In genomic region chr15:67042131-67042530, GRCm38 (mm10) we compare ENCODE assay signal across 10 mouse cellular contexts.
DNase-seq lines count a peak whose midpoint lies in the region; ATAC-seq and TF ChIP-seq lines count a peak whose summit lies in the region.
"Had no signal": no experiment of that assay in that cellular context is flagged by ENCODE, and none has a peak within 500 bp of the region (broad histone marks: within the 10 kb centered on the region; RNA-seq: fewer than 3 reads in every experiment).

No protein-coding gene starts in this region.

- peak; percentile 62 for TF ChIP-seq CTCF in heart, adult 2 months (IDR thresholded peaks at IDR 0.05)
- TF ChIP-seq CTCF in midbrain, postnatal 0 days (IDR thresholded peaks at IDR 0.05): peak; percentile 19; the same call in 1 of the 2 replicates

- no peak overlapping the region for H3K4me2 ChIP-seq in midbrain, postnatal 0 days (ENCODE audit: low read depth, low read length, poor library complexity, severe bottlenecking)
- no peak overlapping the region for H3K4me2 ChIP-seq in midbrain, embryonic 14.5 days (ENCODE audit: low read length)

- intact Hi-C loops in heart, adult 2 months (cut with DNase I): loop anchor here (5.0 kb wide), 1 partner anchor 45 kb away; no protein-coding TSS in a partner anchor

- no peak overlapping the region for H3K9ac ChIP-seq in heart, adult 2 months (ENCODE audit: low read depth, low read length)
- no peak overlapping the region for H3K9ac ChIP-seq in midbrain, postnatal 0 days (replicated peaks; ENCODE audit: low read length, poor library complexity, severe bottlenecking)
- H3K9ac ChIP-seq in midbrain, embryonic 14.5 days (replicated peaks; ENCODE audit: low read length): no peak overlapping the region

- TF ChIP-seq EP300 in heart, adult 2 months (IDR thresholded peaks at IDR 0.05; ENCODE audit: insufficient read depth, low read depth, low read length): no peak

- no peaks in the 10 kb centered on the region for H3K36me3 ChIP-seq in heart, adult 2 months (ENCODE audit: control insufficient read depth, insufficient read depth, low read length)
- H3K36me3 ChIP-seq in midbrain, postnatal 0 days (ENCODE audit: insufficient read depth, low read length): no peaks in the 10 kb centered on the region
- H3K36me3 ChIP-seq in midbrain, embryonic 14.5 days (ENCODE audit: control insufficient read depth, insufficient read depth, low read length): no peaks in the 10 kb centered on the region

- no peak for TF ChIP-seq POLR2A in heart, adult 2 months (IDR thresholded peaks at IDR 0.05; ENCODE audit: insufficient read depth, low read depth, low read length)

- H3K4me3 ChIP-seq in heart, adult 2 months: no peak overlapping the region
- no peak overlapping the region for H3K4me3 ChIP-seq in midbrain, postnatal 0 days (ENCODE audit: low read depth, low read length)
- H3K4me3 ChIP-seq in midbrain, embryonic 14.5 days (replicated peaks; ENCODE audit: low read depth, low read length): no peak overlapping the region

- H3K27me3 ChIP-seq in heart, adult 2 months (ENCODE audit: control insufficient read depth, insufficient read depth, low read length): no peaks in the 10 kb centered on the region
- no peaks in the 10 kb centered on the region for H3K27me3 ChIP-seq in midbrain, postnatal 0 days (ENCODE audit: insufficient read depth, low read length)
- no peaks in the 10 kb centered on the region for H3K27me3 ChIP-seq in midbrain, embryonic 14.5 days (ENCODE audit: control insufficient read depth, insufficient read depth, low read length)
- H3K27me3 ChIP-seq: megakaryocyte, embryonic 14.5 days had no signal

- H3K27ac ChIP-seq in heart, adult 2 months: no peak overlapping the region
- no peak overlapping the region for H3K27ac ChIP-seq in midbrain, postnatal 0 days (ENCODE audit: low read depth, low read length)
- no peak overlapping the region for H3K27ac ChIP-seq in midbrain, embryonic 14.5 days (replicated peaks; ENCODE audit: low read depth, low read length)

- no peak for DNase-seq in heart, adult 2 months
- DNase-seq in heart, adult 9 months (ENCODE audit: low spot score in 2 of 2): no peak
- DNase-seq in midbrain, postnatal 0 days (ENCODE audit: low spot score): no peak
- no peak for DNase-seq in midbrain, embryonic 14.5 days
- DNase-seq in induced T-regulatory cell, adult 2 months (ENCODE audit: low read depth): peak; percentile 70
- DNase-seq in thymus, postnatal 25 days: peak; percentile 57
- no peak for DNase-seq in layer of hippocampus, adult 18-20 months (ENCODE audit: low spot score in 2 of 2)
- no peak for DNase-seq in left cerebral cortex, adult 18-20 months (ENCODE audit: low spot score in 2 of 2)
- DNase-seq: layer of hippocampus, adult 9-11 months had no signal

- H3K9me3 ChIP-seq in midbrain, postnatal 0 days (ENCODE audit: low read length): no peaks in the 10 kb centered on the region
- no peaks in the 10 kb centered on the region for H3K9me3 ChIP-seq in midbrain, embryonic 14.5 days (ENCODE audit: control insufficient read depth, low read length)
- H3K9me3 ChIP-seq: megakaryocyte, embryonic 14.5 days had no signal

- 97% methylated on average over 2 of the region's 2 CpGs for WGBS in heart, adult 2 months
- 92% methylated on average over 2 of the region's 2 CpGs for WGBS in midbrain, postnatal 0 days
- 84% methylated on average over 2 of the region's 2 CpGs for WGBS in midbrain, embryonic 14.5 days

- H3K79me2 ChIP-seq in heart, adult 2 months (replicated peaks; ENCODE audit: control insufficient read depth, insufficient read depth, low read length): no peaks in the 10 kb centered on the region

- no peak for ATAC-seq in midbrain, postnatal 0 days (ENCODE audit: low FRiP score)
- no peak for ATAC-seq in midbrain, embryonic 14.5 days (ENCODE audit: low FRiP score, low TSS enrichment)

- peaks cover 2% of the 10 kb centered on the region for H3K4me1 ChIP-seq in heart, adult 2 months (ENCODE audit: control insufficient read depth, insufficient read depth, low read length)
- no peaks in the 10 kb centered on the region for H3K4me1 ChIP-seq in midbrain, postnatal 0 days (ENCODE audit: insufficient read depth, low read length)
- peaks cover 10% of the 10 kb centered on the region for H3K4me1 ChIP-seq in midbrain, embryonic 14.5 days (ENCODE audit: control insufficient read depth, insufficient read depth, low read length)

Comparison
In these comparisons a context has a peak if more than half of its experiments do, and no peak if none do; other contexts are left out.
1. DNase-seq: peak in induced T-regulatory cell, adult 2 months (single experiment) and thymus, postnatal 25 days (single experiment); none in heart, adult 2 months (0 of 2), heart, adult 9 months (0 of 2), midbrain, postnatal 0 days (single experiment), midbrain, embryonic 14.5 days (single experiment), layer of hippocampus, adult 18-20 months (0 of 2) and left cerebral cortex, adult 18-20 months (0 of 2).